Mouse (Mus musculus) hematopoietic stem cell, adult 5-6 weeks (primary cell): ENCODE measurements around the gene Glt8d1. TPM values are rescaled to one million over a fixed set of nuclear protein-coding genes. Genes with fewer than 3 reads are reported as not detected.
A peak's percentile ranks its signal among the peaks of the same experiment; 100 is the strongest.

Source experiments
- ATAC-seq, 2 experiments: fragments of 125-278 bp in 1 of 2; replicated peaks in 1 of 2; 2 replicates each; pipeline ENCODE4 v1.8.0; 2016 to 2017; ENCODE audit warnings: inconsistent platforms in 2 of 2, mild to moderate bottlenecking in 2 of 2, moderate number of reproducible peaks in 2 of 2, low read depth in 1 of 2, moderate TSS enrichment in 1 of 2; ENCODE audit not compliant: low FRiP score in 2 of 2, poor library complexity in 2 of 2, severe bottlenecking in 2 of 2, insufficient read depth in 1 of 2, low TSS enrichment in 1 of 2
- total RNA-seq: library from RNA; stranded (forward); fragments of 172-1452, 232-1000 nt; gene quantifications from 2 replicates; pipeline ENCODE4 v1.2.3, GENCODE M21; 2017

Glt8d1 gene
- total RNA-seq: 30.1 and 44.4 TPM in 2 replicates

GRCm38 (mm10) chr14:31001307-31002205 lies at the start of gene Glt8d1, which contains the start of gene Spcs1:
Gene Glt8d1 (plus strand): TSS chr14:31001400.
Gene Spcs1 (minus strand): TSS chr14:31001672.
- peak; percentile 75 to 84 for ATAC-seq

GRCm38 (mm10) chr14:30958517-30958916 lies 42.7 kb upstream of the Glt8d1 start:
- no peak for ATAC-seq

GRCm38 (mm10) chr14:30959031-30959430 lies 42.2 kb upstream of the Glt8d1 start:
- ATAC-seq: no peak

GRCm38 (mm10) chr14:30960366-30960765 lies 40.8 kb upstream of the Glt8d1 start:
- no peak for ATAC-seq

- ATAC-seq: no peak
Measured at GRCm38 (mm10) chr14:30974204-30974603, 27.0 kb upstream of the Glt8d1 start.

GRCm38 (mm10) chr14:30976222-30976621 lies 25.0 kb upstream of the Glt8d1 start:
- no peak for ATAC-seq

GRCm38 (mm10) chr14:30996417-30996816 lies 4.8 kb upstream of the Glt8d1 start:
- ATAC-seq: no peak

- ATAC-seq: no peak
Measured at GRCm38 (mm10) chr14:31000356-31000755, 844 bp upstream of the Glt8d1 start.

GRCm38 (mm10) chr14:31000816-31001306 lies 339 bp upstream of the Glt8d1 start:
- ATAC-seq: 0 out of 4 replicates have a peak, but pooled peaks of 1 of the 2 experiments have one; percentile 12

- ATAC-seq: no peak
Measured at GRCm38 (mm10) chr14:31004527-31004926, 3.3 kb downstream of the Glt8d1 start.

GRCm38 (mm10) chr14:31006779-31007178 lies 5.6 kb downstream of the Glt8d1 start:
- ATAC-seq: no peak

GRCm38 (mm10) chr14:31011588-31011987 lies 10.4 kb downstream of the Glt8d1 start:
- no peak for ATAC-seq

GRCm38 (mm10) chr14:31013928-31014327 lies 12.7 kb downstream of the Glt8d1 start:
- ATAC-seq: no peak

- no peak for ATAC-seq
Measured at GRCm38 (mm10) chr14:31016063-31016462, 14.9 kb downstream of the Glt8d1 start.

GRCm38 (mm10) chr14:31017854-31018253 lies 16.7 kb downstream of the Glt8d1 start:
- ATAC-seq: peak; percentile 34 to 41; a peak in 1 of 4 replicates

GRCm38 (mm10) chr14:31018860-31019291 lies 17.7 kb downstream of the Glt8d1 start, which contains the start of the genes Pbrm1 and Gnl3:
Gene Pbrm1 (plus strand): TSS chr14:31019138.
Gene Gnl3 (minus strand): TSS chr14:31019152.
- peak; percentile 82 to 89 for ATAC-seq

- peak; percentile 65 to 73; a peak in 3 of 4 replicates for ATAC-seq
Measured at GRCm38 (mm10) chr14:31019331-31020205, 18.4 kb downstream of the Glt8d1 start.
